Mouse (Mus musculus) MEL (cell line): ENCODE measurements around the gene Fxyd7.

Experiments used
- CHD1 ChIP-seq: IDR thresholded peaks from 2 replicates; pipeline ENCODE4 v1.6.1; 2012; ENCODE audit warnings: low read depth, mild to moderate bottlenecking, inconsistent platforms, low read length, improper control_type of control experiment
- CTCF ChIP-seq, 3 experiments: IDR thresholded peaks in 2 of 3; conservative IDR thresholded peaks in 1 of 3; 2 replicates each; pipeline ENCODE4 v1.5.1; 2011 to 2012; ENCODE audit warnings: low read length in 3 of 3, low read depth in 2 of 3, mild to moderate bottlenecking in 2 of 3, improper control_type of control experiment in 1 of 3, inconsistent platforms in 1 of 3, mixed read lengths in 1 of 3, moderate library complexity in 1 of 3; ENCODE audit not compliant: control insufficient read depth in 1 of 3, insufficient read depth in 1 of 3, poor library complexity in 1 of 3, severe bottlenecking in 1 of 3
- HCFC1 ChIP-seq: IDR thresholded peaks from 2 replicates; pipeline ENCODE4 v1.6.1; 2012; ENCODE audit warnings: low read depth, mild to moderate bottlenecking, inconsistent platforms, low read length, improper control_type of control experiment, moderate library complexity
- JUND ChIP-seq: IDR thresholded peaks from 2 replicates; pipeline ENCODE4 v1.6.1; 2011; ENCODE audit warnings: low read depth, mild to moderate bottlenecking, improper control_type of control experiment, low read length
- MAFK ChIP-seq: IDR thresholded peaks from 2 replicates; pipeline ENCODE4 v1.6.1; 2011; ENCODE audit warnings: low read depth, mild to moderate bottlenecking, low read length, improper control_type of control experiment, borderline replicate concordance
- MAX ChIP-seq: IDR thresholded peaks from 2 replicates; pipeline ENCODE4 v1.6.1; 2011; ENCODE audit warnings: low read length, improper control_type of control experiment
- MXI1 ChIP-seq: IDR thresholded peaks from 2 replicates; pipeline ENCODE4 v1.6.1; 2011; ENCODE audit warnings: mild to moderate bottlenecking, low read depth, low read length, improper control_type of control experiment
- POLR2A ChIP-seq, 2 experiments: IDR thresholded peaks; 2 replicates each; pipeline ENCODE4 v1.6.1; 2011 to 2012; ENCODE audit warnings: low read length in 2 of 2, mild to moderate bottlenecking in 2 of 2, control low read depth in 1 of 2, improper control_type of control experiment in 1 of 2, low read depth in 1 of 2, moderate library complexity in 1 of 2; ENCODE audit not compliant: control insufficient read depth in 1 of 2, insufficient read depth in 1 of 2, poor library complexity in 1 of 2
- POLR2AphosphoS5 ChIP-seq: IDR thresholded peaks from 2 replicates; pipeline ENCODE4 v1.6.1; 2012; ENCODE audit warnings: low read depth, borderline replicate concordance, mild to moderate bottlenecking, inconsistent platforms, low read length, moderate library complexity, mixed read lengths
- RCOR1 ChIP-seq: IDR thresholded peaks from 2 replicates; pipeline ENCODE4 v1.6.1; 2012; ENCODE audit warnings: low read depth, mild to moderate bottlenecking, inconsistent platforms, low read length, improper control_type of control experiment
- TAL1 ChIP-seq: IDR thresholded peaks from 2 replicates; pipeline ENCODE4 v1.6.1; 2012; ENCODE audit warnings: mild to moderate bottlenecking, inconsistent platforms, low read length, moderate library complexity, mixed read lengths
- ZC3H11A ChIP-seq: IDR thresholded peaks from 2 replicates; pipeline ENCODE4 v1.6.1; 2012; ENCODE audit warnings: low read depth, mild to moderate bottlenecking, inconsistent platforms, low read length, improper control_type of control experiment

DNA sequence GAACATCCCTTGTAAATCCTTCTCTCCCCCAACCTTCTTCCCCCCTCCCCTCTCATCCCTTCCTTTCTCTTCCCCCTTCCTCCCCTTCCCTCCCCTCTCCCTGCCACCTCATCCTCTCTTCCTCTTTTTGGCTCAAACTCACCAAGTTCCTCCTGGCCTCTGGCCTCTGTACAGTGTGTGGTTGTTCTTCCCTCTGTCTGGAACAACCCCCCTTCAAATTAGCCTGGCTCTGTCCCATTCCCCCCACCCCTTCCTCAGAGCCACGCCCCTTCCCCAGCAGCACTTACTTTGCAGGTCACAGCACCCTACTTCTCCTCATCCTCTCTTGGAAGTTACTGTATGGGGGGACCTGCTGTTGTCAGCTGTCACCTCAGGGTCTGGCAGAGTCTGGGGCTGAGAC lies 43.1 kb downstream of the Fxyd7 start:
- TF ChIP-seq JUND (no peak), CTCF (IDR thresholded peaks at IDR 0.05 in 2 of 3, conservative IDR thresholded peaks at IDR 0.05 in 1 of 3; ENCODE audit: control insufficient read depth in 1 of 3, insufficient read depth in 1 of 3, low read depth in 2 of 3, low read length in 3 of 3, poor library complexity in 1 of 3, severe bottlenecking in 1 of 3) (no peak), MAFK (no peak), RCOR1 (no peak), POLR2AphosphoS5 (no peak), MAX (no peak), POLR2A (IDR thresholded peaks at IDR 0.05; ENCODE audit: control insufficient read depth in 1 of 2, insufficient read depth in 1 of 2, low read depth in 1 of 2, low read length in 2 of 2, poor library complexity in 1 of 2) (no peak), TAL1 (no peak), MXI1 (no peak), ZC3H11A (no peak), CHD1 (no peak), HCFC1 (no peak)
